Mouse (Mus musculus): ENCODE results near the gene Stap2. TPM values are rescaled to one million over a fixed set of nuclear protein-coding genes. Genes with fewer than 3 reads are reported as not detected.

Stap2 gene
- polyA plus RNA-seq, 1 experiment from 2014 or later: 6.1 TPM

DNA sequence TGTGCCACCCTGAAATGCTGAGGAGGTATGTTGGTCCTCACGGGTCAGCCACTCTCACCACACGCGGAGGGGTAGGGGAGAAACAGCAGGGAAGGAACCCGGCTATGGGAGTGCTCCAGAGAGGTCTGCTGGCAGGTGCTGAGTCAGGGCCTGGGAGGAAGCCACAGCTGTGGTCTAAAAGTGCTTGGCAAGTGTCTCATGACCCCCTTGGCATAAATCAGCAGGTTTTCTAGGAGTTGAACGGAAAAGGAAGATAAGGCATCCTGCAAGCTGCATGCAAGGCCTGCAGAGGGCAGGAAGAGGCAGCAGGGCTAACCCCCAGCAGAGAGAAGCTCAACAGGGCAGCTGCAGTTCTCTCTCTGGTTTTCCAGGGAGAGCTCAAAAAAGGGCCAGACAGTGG lies 25.5 kb upstream of the Stap2 start:
- ATAC-seq (replicated peaks; ENCODE audit: insufficient number of reproducible peaks, low FRiP score, low TSS enrichment, low read depth) (no peak), DNase-seq (ENCODE audit: low spot score) (no peak)
- Histone ChIP-seq H3K27me3 (ENCODE audit: control insufficient read depth, insufficient read depth, low read length) (no peaks in the 10 kb centered on the region), H3K27ac (replicated peaks; ENCODE audit: low read depth, low read length) (no peak overlapping the region), H3K4me3 (ENCODE audit: low read depth, low read length) (no peak overlapping the region), H3K9ac (replicated peaks; ENCODE audit: low read length) (no peak overlapping the region), H3K9me3 (replicated peaks; ENCODE audit: control insufficient read depth, low read length) (no peaks in the 10 kb centered on the region), H3K36me3 (replicated peaks; ENCODE audit: control insufficient read depth, insufficient read depth, low read depth, low read length) (peaks cover 5% of the 10 kb centered on the region; the same call in 1 of the 2 replicates), H3K4me2 (ENCODE audit: low read depth, low read length) (no peak overlapping the region; the same call in 1 of the 2 replicates), H3K4me1 (ENCODE audit: control insufficient read depth, insufficient read depth, low read length) (no peaks in the 10 kb centered on the region)
- WGBS: 75% methylated on average over 5 of the region's 5 CpGs

DNA sequence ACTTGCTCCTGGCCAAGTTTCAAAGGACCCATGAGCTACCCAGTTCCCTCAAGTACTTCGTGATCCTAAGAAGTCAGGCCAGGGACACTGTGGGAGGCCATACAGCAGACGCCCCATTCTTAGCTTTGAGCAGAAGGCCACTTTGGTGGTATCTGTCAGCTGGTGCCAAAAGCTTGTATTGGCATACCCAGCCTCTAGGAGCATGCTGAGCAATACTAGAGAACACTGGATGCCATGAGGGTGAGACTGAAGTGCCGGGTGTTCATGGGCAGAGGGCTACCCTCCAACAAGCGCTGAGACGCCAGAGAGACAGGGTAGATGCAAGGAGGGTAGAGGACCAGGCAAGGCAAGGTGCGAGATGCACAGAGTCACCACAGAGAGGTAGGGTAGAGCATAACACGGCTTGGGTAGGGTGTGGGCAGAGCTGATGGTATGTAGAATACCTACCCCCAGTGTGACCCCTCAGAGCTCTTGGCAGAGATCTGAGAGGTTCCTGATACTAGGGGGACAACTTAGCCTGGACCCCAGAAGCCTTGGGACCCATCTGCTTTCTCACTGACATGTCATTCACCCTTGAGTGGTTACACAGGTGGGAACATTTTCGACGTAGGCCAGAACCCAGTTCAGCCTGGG lies 25.0 kb upstream of the Stap2 start:
- DNase-seq (ENCODE audit: low spot score) (no peak), ATAC-seq (replicated peaks; ENCODE audit: insufficient number of reproducible peaks, low FRiP score, low TSS enrichment, low read depth) (no peak)
- H3K27me3 ChIP-seq (ENCODE audit: control insufficient read depth, insufficient read depth, low read length): no peaks in the 10 kb centered on the region
- H3K4me3 ChIP-seq (ENCODE audit: low read depth, low read length): no peak overlapping the region
- no peak overlapping the region for H3K27ac ChIP-seq (replicated peaks; ENCODE audit: low read depth, low read length)
- H3K9me3 ChIP-seq (replicated peaks; ENCODE audit: control insufficient read depth, low read length): no peaks in the 10 kb centered on the region
- H3K36me3 ChIP-seq (replicated peaks; ENCODE audit: control insufficient read depth, insufficient read depth, low read depth, low read length): peaks cover 5% of the 10 kb centered on the region; the same call in 1 of the 2 replicates
- no peak overlapping the region for H3K4me2 ChIP-seq (ENCODE audit: low read depth, low read length)
- no peaks in the 10 kb centered on the region for H3K4me1 ChIP-seq (ENCODE audit: control insufficient read depth, insufficient read depth, low read length)
- H3K9ac ChIP-seq (replicated peaks; ENCODE audit: low read length): no peak overlapping the region
- 93% methylated on average over 9 of the region's 9 CpGs for WGBS

- no peak for ATAC-seq (replicated peaks; ENCODE audit: insufficient number of reproducible peaks, low FRiP score, low TSS enrichment, low read depth)
- 92% methylated on average over 5 of the region's 5 CpGs for WGBS
- H3K9me3 ChIP-seq (replicated peaks; ENCODE audit: control insufficient read depth, low read length): no peaks in the 10 kb centered on the region
These were observed 22.5 kb upstream of the Stap2 start for GRCm38 (mm10) chr17:56027801-56028441.

GRCm38 (mm10) chr17:56026881-56027280 lies 21.5 kb upstream of the Stap2 start:
- DNase-seq (ENCODE audit: low spot score): no peak
- Histone ChIP-seq H3K4me3 (ENCODE audit: low read depth, low read length) (no peak overlapping the region), H3K27me3 (ENCODE audit: control insufficient read depth, insufficient read depth, low read length) (no peaks in the 10 kb centered on the region), H3K9me3 (replicated peaks; ENCODE audit: control insufficient read depth, low read length) (no peaks in the 10 kb centered on the region), H3K9ac (replicated peaks; ENCODE audit: low read length) (no peak overlapping the region), H3K27ac (replicated peaks; ENCODE audit: low read depth, low read length) (no peak overlapping the region), H3K36me3 (replicated peaks; ENCODE audit: control insufficient read depth, insufficient read depth, low read depth, low read length) (peaks cover 5% of the 10 kb centered on the region; the same call in 1 of the 2 replicates), H3K4me1 (ENCODE audit: control insufficient read depth, insufficient read depth, low read length) (no peaks in the 10 kb centered on the region; the same call in 1 of the 2 replicates), H3K4me2 (ENCODE audit: low read depth, low read length) (no peak overlapping the region)
- ATAC-seq (replicated peaks; ENCODE audit: insufficient number of reproducible peaks, low FRiP score, low TSS enrichment, low read depth): no peak
- 80% methylated on average over 1 of the region's 1 CpGs for WGBS

More at GRCm38 (mm10) chr17:56027801-56028441, 22.5 kb upstream of the Stap2 start:
- no peak for DNase-seq (ENCODE audit: low spot score)
- Histone ChIP-seq H3K9ac (replicated peaks; ENCODE audit: low read length) (no peak overlapping the region), H3K4me2 (ENCODE audit: low read depth, low read length) (no peak overlapping the region), H3K4me3 (ENCODE audit: low read depth, low read length) (no peak overlapping the region), H3K4me1 (ENCODE audit: control insufficient read depth, insufficient read depth, low read length) (no peaks in the 10 kb centered on the region; the same call in 1 of the 2 replicates), H3K36me3 (replicated peaks; ENCODE audit: control insufficient read depth, insufficient read depth, low read depth, low read length) (peaks cover 5% of the 10 kb centered on the region; the same call in 1 of the 2 replicates), H3K27me3 (ENCODE audit: control insufficient read depth, insufficient read depth, low read length) (no peaks in the 10 kb centered on the region), H3K27ac (replicated peaks; ENCODE audit: low read depth, low read length) (no peak overlapping the region)

DNA sequence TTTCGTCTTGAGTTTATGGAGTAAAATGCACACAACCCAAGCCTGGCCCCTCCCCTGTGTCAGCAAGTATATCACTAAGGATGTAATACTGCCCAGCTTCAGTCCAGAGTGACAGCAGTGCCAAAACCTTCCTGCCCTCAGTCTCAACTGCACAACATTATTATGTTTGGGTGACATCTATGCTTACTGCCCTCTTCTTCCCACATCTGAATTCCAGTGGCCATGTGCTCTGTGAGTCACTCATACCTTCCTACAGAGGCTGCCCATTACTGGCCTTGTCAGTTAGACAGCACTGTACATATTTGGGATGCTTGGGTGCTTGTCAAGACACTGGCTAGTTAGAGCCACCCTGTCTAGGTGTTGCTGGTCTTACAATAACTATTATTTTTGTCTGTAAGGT lies 20.9 kb upstream of the Stap2 start:
- peaks cover 5% of the 10 kb centered on the region; the same call in 1 of the 2 replicates for H3K36me3 ChIP-seq (replicated peaks; ENCODE audit: control insufficient read depth, insufficient read depth, low read depth, low read length)
- WGBS: 88% methylated on average over 1 of the region's 1 CpGs
- ATAC-seq (replicated peaks; ENCODE audit: insufficient number of reproducible peaks, low FRiP score, low TSS enrichment, low read depth): no peak

DNA sequence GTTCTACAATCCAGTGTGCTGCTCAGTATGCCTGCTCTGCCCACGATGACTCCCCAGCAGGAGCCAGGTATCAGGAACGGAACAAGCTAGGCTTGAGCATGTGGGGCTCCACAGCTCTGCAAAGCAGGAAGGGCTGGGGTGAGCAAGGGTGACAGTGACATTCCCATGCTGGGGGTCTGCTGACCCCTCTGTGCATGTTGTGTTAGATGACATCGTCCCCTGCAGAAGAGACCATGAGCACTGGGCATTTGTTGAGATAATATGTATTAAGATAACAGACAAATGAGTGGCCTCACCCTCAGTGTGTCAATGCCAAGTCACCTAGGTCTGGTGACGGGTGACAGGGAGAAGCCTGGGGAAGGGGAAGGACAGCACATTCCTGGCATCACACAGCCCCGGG lies 19.5 kb upstream of the Stap2 start:
- H3K27ac ChIP-seq (replicated peaks; ENCODE audit: low read depth, low read length): no peak overlapping the region
- H3K36me3 ChIP-seq (replicated peaks; ENCODE audit: control insufficient read depth, insufficient read depth, low read depth, low read length): peaks cover 5% of the 10 kb centered on the region; the same call in 1 of the 2 replicates
- no peak for ATAC-seq (replicated peaks; ENCODE audit: insufficient number of reproducible peaks, low FRiP score, low TSS enrichment, low read depth)
- no peaks in the 10 kb centered on the region for H3K9me3 ChIP-seq (replicated peaks; ENCODE audit: control insufficient read depth, low read length)
- WGBS: 78% methylated on average over 5 of the region's 5 CpGs
- DNase-seq (ENCODE audit: low spot score): no peak
- H3K4me3 ChIP-seq (ENCODE audit: low read depth, low read length): no peak overlapping the region
- H3K27me3 ChIP-seq (ENCODE audit: control insufficient read depth, insufficient read depth, low read length): no peaks in the 10 kb centered on the region
- H3K4me2 ChIP-seq (ENCODE audit: low read depth, low read length): no peak overlapping the region
- H3K4me1 ChIP-seq (ENCODE audit: control insufficient read depth, insufficient read depth, low read length): no peaks in the 10 kb centered on the region; the same call in 1 of the 2 replicates
- no peak overlapping the region for H3K9ac ChIP-seq (replicated peaks; ENCODE audit: low read length)

More for the DNA sequence above, 20.9 kb upstream of the Stap2 start:
- no peak overlapping the region for H3K27ac ChIP-seq (replicated peaks; ENCODE audit: low read depth, low read length)
- no peaks in the 10 kb centered on the region for H3K27me3 ChIP-seq (ENCODE audit: control insufficient read depth, insufficient read depth, low read length)
- DNase-seq (ENCODE audit: low spot score): no peak
- no peaks in the 10 kb centered on the region; the same call in 1 of the 2 replicates for H3K4me1 ChIP-seq (ENCODE audit: control insufficient read depth, insufficient read depth, low read length)
- no peak overlapping the region for H3K4me2 ChIP-seq (ENCODE audit: low read depth, low read length)
- no peak overlapping the region for H3K9ac ChIP-seq (replicated peaks; ENCODE audit: low read length)
- H3K4me3 ChIP-seq (ENCODE audit: low read depth, low read length): no peak overlapping the region
- no peaks in the 10 kb centered on the region for H3K9me3 ChIP-seq (replicated peaks; ENCODE audit: control insufficient read depth, low read length)

DNA sequence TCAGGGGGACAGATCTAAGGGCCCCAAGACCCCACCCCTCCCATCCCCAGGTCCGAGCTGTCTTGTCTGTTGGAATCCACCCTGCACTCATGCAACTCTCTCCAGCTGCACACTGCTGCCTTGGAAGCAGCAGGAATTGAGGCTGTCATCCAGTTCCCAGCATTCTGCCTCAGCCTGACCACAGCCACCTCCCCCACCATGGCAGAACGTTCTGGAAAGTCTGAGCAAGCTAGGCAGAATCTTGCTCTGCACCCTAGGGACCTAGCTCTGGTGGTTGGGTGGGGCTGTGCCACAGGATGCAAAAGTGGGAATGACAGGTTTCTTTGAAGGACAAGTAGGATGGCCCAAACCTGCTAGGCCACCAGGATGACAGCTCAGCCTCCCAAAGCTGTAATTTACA lies 19.1 kb upstream of the Stap2 start:
- WGBS: 85% methylated on average over 2 of the region's 2 CpGs
- DNase-seq (ENCODE audit: low spot score): no peak
- no peak overlapping the region for H3K27ac ChIP-seq (replicated peaks; ENCODE audit: low read depth, low read length)
- no peak overlapping the region for H3K9ac ChIP-seq (replicated peaks; ENCODE audit: low read length)
- H3K36me3 ChIP-seq (replicated peaks; ENCODE audit: control insufficient read depth, insufficient read depth, low read depth, low read length): peaks cover 3% of the 10 kb centered on the region; the same call in 1 of the 2 replicates
- H3K9me3 ChIP-seq (replicated peaks; ENCODE audit: control insufficient read depth, low read length): no peaks in the 10 kb centered on the region
- ATAC-seq (replicated peaks; ENCODE audit: insufficient number of reproducible peaks, low FRiP score, low TSS enrichment, low read depth): no peak
- no peaks in the 10 kb centered on the region for H3K27me3 ChIP-seq (ENCODE audit: control insufficient read depth, insufficient read depth, low read length)
- no peak overlapping the region for H3K4me2 ChIP-seq (ENCODE audit: low read depth, low read length)
- H3K4me1 ChIP-seq (ENCODE audit: control insufficient read depth, insufficient read depth, low read length): no peaks in the 10 kb centered on the region; the same call in 1 of the 2 replicates
- H3K4me3 ChIP-seq (ENCODE audit: low read depth, low read length): no peak overlapping the region

DNA sequence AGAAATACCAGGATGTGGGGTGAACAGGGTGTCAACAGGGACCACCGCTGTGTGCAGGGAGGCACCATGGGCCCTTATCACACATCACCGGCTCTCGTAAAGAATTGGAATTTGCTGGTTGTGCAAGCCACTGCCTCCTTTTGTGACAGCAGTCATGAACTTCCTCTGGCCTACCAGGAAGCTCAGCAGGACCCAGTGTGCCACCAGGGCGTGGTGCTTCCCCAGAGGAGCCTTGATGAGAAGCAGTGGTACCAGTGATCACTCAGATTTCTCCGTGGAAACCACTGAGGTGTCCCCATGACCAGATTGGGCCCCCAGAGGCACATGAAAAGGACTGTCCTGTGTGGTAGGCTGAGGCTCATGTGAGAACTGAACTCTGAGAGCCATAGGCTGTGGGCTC lies 18.0 kb upstream of the Stap2 start:
- H3K27me3 ChIP-seq (ENCODE audit: control insufficient read depth, insufficient read depth, low read length): no peaks in the 10 kb centered on the region
- peaks cover 2% of the 10 kb centered on the region for H3K36me3 ChIP-seq (replicated peaks; ENCODE audit: control insufficient read depth, insufficient read depth, low read depth, low read length)
- ATAC-seq (replicated peaks; ENCODE audit: insufficient number of reproducible peaks, low FRiP score, low TSS enrichment, low read depth) (no peak), DNase-seq (ENCODE audit: low spot score) (no peak)
- no peaks in the 10 kb centered on the region for H3K9me3 ChIP-seq (replicated peaks; ENCODE audit: control insufficient read depth, low read length)
- no peaks in the 10 kb centered on the region; the same call in 1 of the 2 replicates for H3K4me1 ChIP-seq (ENCODE audit: control insufficient read depth, insufficient read depth, low read length)
- H3K27ac ChIP-seq (replicated peaks; ENCODE audit: low read depth, low read length): no peak overlapping the region
- H3K9ac ChIP-seq (replicated peaks; ENCODE audit: low read length): no peak overlapping the region
- H3K4me2 ChIP-seq (ENCODE audit: low read depth, low read length): no peak overlapping the region
- no peak overlapping the region for H3K4me3 ChIP-seq (ENCODE audit: low read depth, low read length)
- 88% methylated on average over 5 of the region's 5 CpGs for WGBS

All from embryonic facial prominence, embryonic 11.5 days (tissue).